Mouse (Mus musculus) midbrain, embryonic 11.5 days (tissue): ENCODE results near the gene Mkrn1. TPM values are rescaled to one million over a fixed set of nuclear protein-coding genes. Genes with fewer than 3 reads are reported as not detected.
"Not testable (repeated sequence)": the region's sequence is repeated elsewhere in the genome, so short reads cannot be mapped to it uniquely, and the experiment has no call there.

Experiments used
- ATAC-seq: fragments of 200-750 bp; cut with Nextera tagmentation; 2 replicates; pipeline ENCODE4 v1.8.0; 2017; ENCODE audit warnings: moderate TSS enrichment, moderate library complexity; ENCODE audit not compliant: low FRiP score
- DNase-seq: peaks from one replicate; pipeline ENCODE4 v3.0.0; 2015; ENCODE audit warnings: low spot score; ENCODE audit errors: missing footprints
- H3K27ac ChIP-seq: fragments of 300-500 bp; sonication (generic); 2 replicates; pipeline ENCODE4 v1.5.1; 2014; ENCODE audit warnings: low read depth, low read length
- H3K27me3 ChIP-seq: fragments of 300-500 bp; sonication (generic); 2 replicates; pipeline ENCODE4 v1.6.1; 2014; ENCODE audit warnings: mild to moderate bottlenecking, low read length, moderate library complexity, mixed read lengths; ENCODE audit not compliant: control insufficient read depth, insufficient read depth
- H3K36me3 ChIP-seq: fragments of 300-500 bp; sonication (generic); 2 replicates; pipeline ENCODE4 v1.6.1; 2014; ENCODE audit warnings: mild to moderate bottlenecking, low read length, moderate library complexity, mixed read lengths; ENCODE audit not compliant: control insufficient read depth, insufficient read depth
- H3K4me1 ChIP-seq: fragments of 300-500 bp; sonication (generic); 2 replicates; pipeline ENCODE4 v1.6.1; 2014; ENCODE audit warnings: low read length; ENCODE audit not compliant: control insufficient read depth, insufficient read depth
- H3K4me2 ChIP-seq: fragments of 300-500 bp; sonication (generic); 2 replicates; pipeline ENCODE4 v1.6.1; 2014; ENCODE audit warnings: mild to moderate bottlenecking, moderate library complexity
- H3K4me3 ChIP-seq: fragments of 300-500 bp; sonication (generic); 2 replicates; pipeline ENCODE4 v1.5.1; 2014; ENCODE audit warnings: low read depth, low read length
- H3K9ac ChIP-seq: fragments of 300-500 bp; sonication (generic); 2 replicates; pipeline ENCODE4 v1.6.1; 2014; ENCODE audit warnings: low read length
- H3K9me3 ChIP-seq: fragments of 300-500 bp; sonication (generic); 2 replicates; pipeline ENCODE4 v1.6.1; 2016; ENCODE audit warnings: low read length; ENCODE audit not compliant: control insufficient read depth
- WGBS: fragments of 180-500 bp; shearing (Covaris S2); extraction: QIAGEN DNeasy Blood & Tissue Kit; methylation state at CpG from one replicate; pipeline ENCODE4 v1.1.7; 2014; 5-methylcytosine and 5-hydroxymethylcytosine counted together
- polyA plus RNA-seq: library from polyadenylated mRNA; unstranded; fragments of >200 nt; fragmentation: Nextera tagmentation; extraction: Ambion mirVana; gene quantifications from 2 replicates; pipeline ENCODE4 v1.2.1, GENCODE M21; 2014

The Mkrn1 gene
- polyA plus RNA-seq, 1 experiment from 2014 or later: 131 TPM

- not testable (repeated sequence) for H3K27me3 ChIP-seq, DNase-seq, H3K36me3 ChIP-seq, H3K4me3 ChIP-seq, H3K9ac ChIP-seq, ATAC-seq, H3K4me2 ChIP-seq, H3K27ac ChIP-seq, H3K9me3 ChIP-seq
- H3K4me1 ChIP-seq: peaks cover 14% of the 10 kb centered on the region
- WGBS: 83% methylated on average over 13 of the region's 13 CpGs
Measured at GRCm38 (mm10) chr6:39378161-39378835, 42.0 kb downstream of the Mkrn1 start.

- ATAC-seq: peak; percentile 94
- no peak within 1 kb of the TSS; the same call in 1 of the 2 replicates for H3K27ac ChIP-seq
- H3K36me3 ChIP-seq: no peaks in the 10 kb centered on the region
- peak within 1 kb of the TSS; percentile 63 for H3K4me3 ChIP-seq
- H3K4me1 ChIP-seq: peaks cover 14% of the 10 kb centered on the region
- under 1% methylated on average over 43 of the region's 43 CpGs for WGBS
- H3K27me3 ChIP-seq: peaks cover 6% of the 10 kb centered on the region
- peak; percentile 96 for DNase-seq
- peak within 1 kb of the TSS; percentile 49 for H3K4me2 ChIP-seq
- H3K9ac ChIP-seq: peak within 1 kb of the TSS; percentile 72
- H3K9me3 ChIP-seq: no peaks in the 10 kb centered on the region
Measured at GRCm38 (mm10) chr6:39377311-39377827, 42.9 kb downstream of the Mkrn1 start, which contains the start of gene Slc37a3. Gene Slc37a3, minus strand, starts transcription at chr6:39377675.

GRCm38 (mm10) chr6:39376775-39377174, 43.5 kb downstream of the Mkrn1 start:
- 28% methylated on average over 9 of the region's 9 CpGs for WGBS
- DNase-seq: peak; percentile 87

GRCm38 (mm10) chr6:39373301-39373955, 46.8 kb downstream of the Mkrn1 start:
- WGBS: 88% methylated on average over 4 of the region's 4 CpGs
- ATAC-seq (no peak), DNase-seq (peak; percentile 61)
- H3K36me3 ChIP-seq: no peaks in the 10 kb centered on the region
- H3K4me2 ChIP-seq: no peak overlapping the region
- H3K4me1 ChIP-seq: peaks cover 10% of the 10 kb centered on the region
- no peaks in the 10 kb centered on the region for H3K9me3 ChIP-seq
- H3K9ac ChIP-seq: no peak overlapping the region
- H3K27me3 ChIP-seq: no peaks in the 10 kb centered on the region
- H3K27ac ChIP-seq: no peak overlapping the region
- no peak overlapping the region for H3K4me3 ChIP-seq

More at GRCm38 (mm10) chr6:39376775-39377174, 43.5 kb downstream of the Mkrn1 start:
- Histone ChIP-seq H3K4me3 (peak overlapping the region; percentile 63), H3K27ac (no peak overlapping the region), H3K4me2 (peak overlapping the region; percentile 49), H3K27me3 (peaks cover 6% of the 10 kb centered on the region), H3K9me3 (no peaks in the 10 kb centered on the region), H3K36me3 (no peaks in the 10 kb centered on the region), H3K4me1 (peaks cover 14% of the 10 kb centered on the region), H3K9ac (peak overlapping the region; percentile 72)
- ATAC-seq: no peak

- Histone ChIP-seq H3K9ac (no peak overlapping the region), H3K4me2 (no peak overlapping the region), H3K36me3 (no peaks in the 10 kb centered on the region), H3K27me3 (no peaks in the 10 kb centered on the region), H3K4me3 (no peak overlapping the region), H3K4me1 (peaks cover 9% of the 10 kb centered on the region), H3K27ac (no peak overlapping the region), H3K9me3 (no peaks in the 10 kb centered on the region)
- DNase-seq (peak; percentile 64), ATAC-seq (no peak)
- WGBS: 81% methylated on average over 7 of the region's 7 CpGs
Measured at GRCm38 (mm10) chr6:39372727-39373126, 47.5 kb downstream of the Mkrn1 start.

- Histone ChIP-seq H3K27ac (no peak overlapping the region), H3K9me3 (no peaks in the 10 kb centered on the region), H3K4me3 (no peak overlapping the region), H3K36me3 (no peaks in the 10 kb centered on the region), H3K27me3 (no peaks in the 10 kb centered on the region), H3K4me2 (no peak overlapping the region), H3K9ac (no peak overlapping the region), H3K4me1 (peaks cover 8% of the 10 kb centered on the region)
- peak; percentile 21 for DNase-seq
- no peak for ATAC-seq
Measured at GRCm38 (mm10) chr6:39372042-39372441, 48.2 kb downstream of the Mkrn1 start.

GRCm38 (mm10) chr6:39369631-39370030, 50.6 kb downstream of the Mkrn1 start:
- H3K4me2 ChIP-seq: no peak overlapping the region
- ATAC-seq (no peak), DNase-seq (peak; percentile 26)
- H3K4me1 ChIP-seq: no peaks in the 10 kb centered on the region
- H3K9me3 ChIP-seq: no peaks in the 10 kb centered on the region
- no peaks in the 10 kb centered on the region for H3K36me3 ChIP-seq
- no peak overlapping the region for H3K9ac ChIP-seq
- H3K27me3 ChIP-seq: no peaks in the 10 kb centered on the region
- WGBS: 87% methylated on average over 3 of the region's 3 CpGs
- H3K4me3 ChIP-seq: no peak overlapping the region
- H3K27ac ChIP-seq: no peak overlapping the region

GRCm38 (mm10) chr6:39362684-39363083, 57.6 kb downstream of the Mkrn1 start:
- WGBS: 95% methylated on average over 2 of the region's 2 CpGs
- Histone ChIP-seq H3K4me1 (no peaks in the 10 kb centered on the region), H3K9me3 (no peaks in the 10 kb centered on the region), H3K36me3 (no peaks in the 10 kb centered on the region; the same call in 1 of the 2 replicates), H3K9ac (no peak overlapping the region), H3K27me3 (no peaks in the 10 kb centered on the region), H3K4me3 (no peak overlapping the region), H3K27ac (no peak overlapping the region), H3K4me2 (no peak overlapping the region)
- no peak for DNase-seq
- no peak for ATAC-seq

- H3K36me3 ChIP-seq: peaks cover 11% of the 10 kb centered on the region
- not testable (repeated sequence) for H3K9ac ChIP-seq, H3K27ac ChIP-seq, ATAC-seq, H3K9me3 ChIP-seq, H3K4me2 ChIP-seq, H3K4me1 ChIP-seq, H3K27me3 ChIP-seq, H3K4me3 ChIP-seq, DNase-seq
- WGBS: 97% methylated on average over 9 of the region's 9 CpGs
Measured at GRCm38 (mm10) chr6:39359207-39359606, 61.1 kb downstream of the Mkrn1 start.
